Mouse (Mus musculus) brain, embryonic 14.5 days (tissue): Measurements from ENCODE around the gene Dcaf8.

ENCODE experiments used
- CTCF ChIP-seq: fragments of 200-500 bp; IDR thresholded peaks from 2 replicates; pipeline ENCODE4 v1.5.1; 2012; ENCODE audit warnings: inconsistent platforms, mild to moderate bottlenecking, moderate library complexity, borderline replicate concordance; ENCODE audit not compliant: insufficient read depth, insufficient read length; ENCODE audit errors: extremely low read depth
- POLR2A ChIP-seq: fragments of 200-500 bp; IDR thresholded peaks from 2 replicates; pipeline ENCODE4 v1.6.1; 2012; ENCODE audit warnings: mild to moderate bottlenecking, inconsistent platforms, borderline replicate concordance; ENCODE audit not compliant: poor library complexity, insufficient read depth, insufficient read length, severe bottlenecking; ENCODE audit errors: extremely low read depth

GRCm38 (mm10) chr1:172172381-172172780 is 24.5 kb downstream of the Dcaf8 start:
- no peak for TF ChIP-seq POLR2A
- TF ChIP-seq CTCF: no peak
